Mouse (Mus musculus) forebrain, embryonic 16.5 days (tissue): ENCODE measurements around the gene Stx6. TPM values are rescaled to one million over a fixed set of nuclear protein-coding genes. Genes with fewer than 3 reads are reported as not detected.

Experiments
- ATAC-seq: fragments of 200-750 bp; cut with Nextera tagmentation; 2 replicates; pipeline ENCODE4 v1.8.0; 2017; ENCODE audit warnings: mild to moderate bottlenecking, moderate library complexity
- H3K27ac ChIP-seq: fragments of 300-500 bp; sonication (generic); 2 replicates; pipeline ENCODE4 v1.5.1; 2014; ENCODE audit warnings: low read length, control low read depth
- H3K27me3 ChIP-seq: fragments of 300-500 bp; sonication (generic); replicated peaks from 2 replicates; pipeline ENCODE4 v1.6.1; 2014; ENCODE audit warnings: low read length; ENCODE audit not compliant: control insufficient read depth, insufficient read depth
- H3K36me3 ChIP-seq: fragments of 300-500 bp; sonication (generic); 2 replicates; pipeline ENCODE4 v1.6.1; 2014; ENCODE audit not compliant: control insufficient read depth, insufficient read depth
- H3K4me1 ChIP-seq: fragments of 300-500 bp; sonication (generic); replicated peaks from 2 replicates; pipeline ENCODE4 v1.6.1; 2014; ENCODE audit warnings: low read length; ENCODE audit not compliant: control insufficient read depth, insufficient read depth
- H3K4me2 ChIP-seq: fragments of 300-500 bp; sonication (generic); 2 replicates; pipeline ENCODE4 v1.6.1; 2014; ENCODE audit warnings: mild to moderate bottlenecking, low read length, control low read depth
- H3K4me3 ChIP-seq: fragments of 300-500 bp; sonication (generic); replicated peaks from 2 replicates; pipeline ENCODE4 v1.5.1; 2014; ENCODE audit warnings: mild to moderate bottlenecking, low read length, control low read depth
- H3K9ac ChIP-seq: fragments of 300-500 bp; sonication (generic); replicated peaks from 2 replicates; pipeline ENCODE4 v1.6.1; 2014; ENCODE audit warnings: low read depth, low read length, control low read depth
- H3K9me3 ChIP-seq: fragments of 300-500 bp; sonication (generic); 2 replicates; pipeline ENCODE4 v1.6.1; 2016; ENCODE audit warnings: low read length; ENCODE audit not compliant: control insufficient read depth
- WGBS: fragments of 180-500 bp; shearing (Covaris S2); extraction: QIAGEN DNeasy Blood & Tissue Kit; methylation state at CpG from one replicate; pipeline ENCODE4 v1.1.7; 2014; 5-methylcytosine and 5-hydroxymethylcytosine counted together
- polyA plus RNA-seq: library from polyadenylated mRNA; unstranded; fragments of >200 nt; fragmentation: Nextera tagmentation; extraction: Ambion mirVana; gene quantifications from 2 replicates; pipeline ENCODE4 v1.2.1, GENCODE M21; 2015

Gene Stx6
- polyA plus RNA-seq, 1 experiment from 2014 or later: 125 TPM

DNA sequence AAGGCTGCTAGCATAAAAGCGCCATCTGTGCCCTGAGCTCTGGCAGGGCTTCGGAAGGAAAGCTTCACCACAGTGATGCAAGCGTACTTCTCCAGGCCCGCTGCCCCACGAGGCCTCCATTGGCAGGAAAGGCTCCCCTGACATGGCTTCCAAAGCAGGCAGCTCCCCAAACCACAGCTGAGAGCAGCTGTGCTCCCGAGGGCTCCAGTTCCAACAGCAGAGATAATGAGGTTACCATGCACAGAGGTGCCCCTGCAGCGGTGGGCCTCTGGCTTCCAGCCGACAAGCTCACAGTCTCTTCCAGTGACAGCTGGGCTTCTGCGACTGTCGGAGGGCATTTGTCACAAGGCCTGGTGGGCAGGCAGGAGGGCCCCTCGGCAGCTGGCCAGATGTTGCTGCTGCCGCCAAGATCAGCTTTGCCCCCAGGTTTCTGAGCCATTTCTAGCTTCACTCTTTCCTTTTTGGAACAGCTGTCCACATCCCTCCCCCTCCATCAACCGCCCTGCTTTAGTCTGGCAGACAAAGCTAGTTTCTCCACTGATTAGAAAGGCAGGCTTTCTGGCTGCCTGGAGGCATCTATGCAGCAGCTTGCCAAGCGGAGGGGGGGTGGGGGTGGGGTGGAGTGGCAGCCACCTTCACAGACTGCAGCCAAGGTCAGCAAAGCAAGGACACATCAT lies 75.6 kb downstream of the Stx6 start:
- peak overlapping the region; percentile 41 for H3K9ac ChIP-seq
- peak; percentile 65 for ATAC-seq
- peak overlapping the region; percentile 19; the same call in 1 of the 2 replicates for H3K4me2 ChIP-seq
- H3K36me3 ChIP-seq: no peaks in the 10 kb centered on the region
- H3K27me3 ChIP-seq: no peaks in the 10 kb centered on the region
- peak overlapping the region; percentile 94 for H3K27ac ChIP-seq
- no peaks in the 10 kb centered on the region for H3K9me3 ChIP-seq
- 5% methylated on average over 14 of the region's 14 CpGs for WGBS
- H3K4me1 ChIP-seq: peaks cover 62% of the 10 kb centered on the region
- no peak overlapping the region for H3K4me3 ChIP-seq

DNA sequence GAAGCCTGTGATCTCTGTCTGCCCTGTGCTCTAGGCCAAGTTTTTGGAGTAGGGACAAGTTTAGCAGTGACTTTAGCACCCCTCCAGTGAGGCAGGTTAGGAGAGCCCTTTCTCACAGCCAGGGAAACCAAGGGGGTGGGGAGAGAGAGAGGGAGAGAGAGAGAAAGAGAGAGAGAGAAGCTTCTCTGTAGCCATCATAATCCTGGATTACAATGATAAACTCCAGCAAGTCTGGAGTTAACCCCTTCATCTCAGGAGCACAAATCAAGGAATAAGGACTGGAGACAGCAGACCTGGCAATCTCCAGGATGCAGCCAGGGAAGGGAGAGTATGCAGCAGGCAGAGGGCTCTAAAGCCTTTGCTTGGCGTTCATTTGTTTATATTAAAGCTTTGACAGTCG lies 77.1 kb downstream of the Stx6 start:
- 18% methylated on average over 2 of the region's 2 CpGs for WGBS
- no peak for ATAC-seq
- Histone ChIP-seq H3K9ac (no peak overlapping the region; the same call in 1 of the 2 replicates), H3K27ac (no peak overlapping the region), H3K4me1 (peaks cover 53% of the 10 kb centered on the region), H3K9me3 (no peaks in the 10 kb centered on the region), H3K4me2 (no peak overlapping the region), H3K27me3 (no peaks in the 10 kb centered on the region), H3K4me3 (no peak overlapping the region), H3K36me3 (no peaks in the 10 kb centered on the region)

GRCm38 (mm10) chr1:155236306-155237024 lies 78.0 kb downstream of the Stx6 start:
- Histone ChIP-seq H3K4me1 (peaks cover 53% of the 10 kb centered on the region), H3K9ac (no peak overlapping the region), H3K27me3 (no peaks in the 10 kb centered on the region), H3K27ac (no peak overlapping the region), H3K4me2 (no peak overlapping the region), H3K36me3 (no peaks in the 10 kb centered on the region), H3K4me3 (no peak overlapping the region), H3K9me3 (no peaks in the 10 kb centered on the region)
- ATAC-seq: no peak
- 36% methylated on average over 13 of the region's 13 CpGs for WGBS

DNA sequence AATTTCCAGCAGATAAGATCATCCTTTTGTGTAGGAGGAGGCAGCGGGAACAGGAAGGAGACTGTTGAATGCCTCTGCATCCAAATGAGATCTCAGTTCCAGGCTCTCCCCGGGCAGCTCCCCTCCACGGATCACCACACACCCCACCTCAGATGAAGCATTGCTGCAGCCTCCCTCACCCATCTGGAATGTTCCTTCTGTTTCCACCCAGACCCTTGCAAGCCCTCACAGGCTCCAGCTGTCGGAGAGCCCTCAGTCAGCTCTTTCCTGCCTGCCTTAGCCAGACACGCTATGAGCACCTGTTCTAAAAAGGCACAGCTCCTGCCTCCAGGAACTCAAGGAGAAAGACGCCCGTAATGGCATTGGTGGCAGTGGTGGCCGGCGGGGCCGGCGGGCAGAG lies 78.9 kb downstream of the Stx6 start:
- Histone ChIP-seq H3K4me2 (no peak overlapping the region), H3K9me3 (no peaks in the 10 kb centered on the region), H3K36me3 (no peaks in the 10 kb centered on the region), H3K4me1 (peaks cover 50% of the 10 kb centered on the region), H3K27ac (no peak overlapping the region), H3K9ac (no peak overlapping the region), H3K4me3 (no peak overlapping the region), H3K27me3 (no peaks in the 10 kb centered on the region)
- 71% methylated on average over 11 of the region's 11 CpGs for WGBS
- ATAC-seq: no peak

- Histone ChIP-seq H3K4me2 (no peak overlapping the region), H3K27me3 (no peaks in the 10 kb centered on the region), H3K36me3 (no peaks in the 10 kb centered on the region), H3K9ac (no peak overlapping the region), H3K4me1 (peaks cover 44% of the 10 kb centered on the region), H3K9me3 (no peaks in the 10 kb centered on the region), H3K4me3 (no peak overlapping the region), H3K27ac (no peak overlapping the region)
- 90% methylated on average over 5 of the region's 5 CpGs for WGBS
- ATAC-seq: no peak
Measured at GRCm38 (mm10) chr1:155238126-155238525, 79.6 kb downstream of the Stx6 start.

DNA sequence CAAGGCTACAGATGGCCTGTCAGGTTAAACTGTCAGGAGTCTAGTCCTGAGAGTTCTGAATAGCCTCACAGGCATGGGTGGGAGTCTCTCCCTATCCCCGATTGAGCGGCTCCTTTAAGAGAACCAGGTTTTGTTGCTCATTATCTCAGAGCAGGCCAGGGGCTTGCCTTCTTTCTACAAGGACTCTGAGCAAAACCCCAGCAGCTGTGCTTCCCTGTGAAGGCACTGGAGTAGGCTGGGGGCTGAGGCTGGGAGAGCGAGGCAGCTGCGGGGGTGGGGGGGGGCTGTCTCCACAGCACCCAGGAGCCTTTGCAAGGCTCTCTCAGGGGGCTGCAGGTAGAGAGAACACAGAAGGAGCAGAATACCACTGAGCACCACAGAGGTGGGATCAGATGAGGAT lies 80.7 kb downstream of the Stx6 start:
- Histone ChIP-seq H3K4me3 (no peak overlapping the region), H3K9me3 (no peaks in the 10 kb centered on the region), H3K9ac (no peak overlapping the region), H3K4me1 (peaks cover 38% of the 10 kb centered on the region), H3K27ac (no peak overlapping the region), H3K4me2 (no peak overlapping the region), H3K27me3 (no peaks in the 10 kb centered on the region), H3K36me3 (no peaks in the 10 kb centered on the region)
- 44% methylated on average over 4 of the region's 4 CpGs for WGBS
- ATAC-seq: no peak

- Histone ChIP-seq H3K4me3 (no peak overlapping the region), H3K9me3 (no peaks in the 10 kb centered on the region), H3K36me3 (no peaks in the 10 kb centered on the region), H3K4me2 (no peak overlapping the region), H3K9ac (no peak overlapping the region), H3K27ac (no peak overlapping the region), H3K4me1 (peaks cover 37% of the 10 kb centered on the region), H3K27me3 (peaks cover 2% of the 10 kb centered on the region; the same call in 1 of the 2 replicates)
- ATAC-seq: no peak
- WGBS: 83% methylated on average over 6 of the region's 6 CpGs
Measured at GRCm38 (mm10) chr1:155239962-155240717, 81.6 kb downstream of the Stx6 start.

DNA sequence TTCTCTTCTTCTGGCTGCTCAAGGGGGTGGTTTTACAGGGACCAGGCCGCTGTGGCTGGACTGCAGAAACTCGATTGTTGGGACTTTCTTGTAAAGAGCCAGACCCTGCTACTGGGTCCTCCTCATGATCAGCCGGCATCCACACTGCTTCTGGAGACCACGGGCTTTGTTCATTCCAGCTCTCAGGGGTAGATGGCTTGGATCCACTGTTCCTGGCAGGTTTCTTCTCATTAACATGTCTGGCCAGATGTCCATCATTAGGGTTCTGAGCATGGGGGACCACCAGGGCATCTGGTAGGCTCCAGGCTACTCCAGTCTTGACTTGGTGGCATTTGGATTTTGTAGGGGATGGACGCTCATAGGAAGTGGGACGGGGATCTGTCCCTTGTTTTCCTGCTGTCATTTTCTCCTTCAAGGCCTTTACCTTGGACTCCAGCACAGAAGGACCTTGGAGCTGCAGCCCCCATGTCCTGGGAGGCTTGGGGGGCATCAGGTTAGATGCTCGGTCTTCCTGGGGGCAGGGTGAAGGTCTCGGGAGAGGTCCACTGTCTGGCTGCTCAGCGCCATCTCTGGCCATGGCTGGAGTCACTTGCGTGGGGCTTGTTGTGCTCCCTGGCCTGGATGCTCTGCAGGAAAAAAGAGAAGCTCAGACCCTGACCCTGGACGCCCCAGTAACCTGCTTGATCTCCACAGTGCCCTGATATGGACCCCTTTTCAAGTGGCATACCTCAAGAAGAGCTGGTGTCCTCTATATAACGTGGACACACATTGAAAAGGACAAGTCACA lies 83.4 kb downstream of the Stx6 start:
- H3K4me1 ChIP-seq: peaks cover 23% of the 10 kb centered on the region
- ATAC-seq: no peak
- 79% methylated on average over 12 of the region's 12 CpGs for WGBS
- no peaks in the 10 kb centered on the region for H3K36me3 ChIP-seq
- H3K9ac ChIP-seq: no peak overlapping the region
- peaks cover 4% of the 10 kb centered on the region; the same call in 1 of the 2 replicates for H3K27me3 ChIP-seq
- H3K4me2 ChIP-seq: no peak overlapping the region
- no peaks in the 10 kb centered on the region for H3K9me3 ChIP-seq
- no peak overlapping the region for H3K4me3 ChIP-seq
- no peak overlapping the region for H3K27ac ChIP-seq

GRCm38 (mm10) chr1:155242488-155242745 lies 83.9 kb downstream of the Stx6 start:
- 54% methylated on average over 1 of the region's 1 CpGs for WGBS
- H3K9me3 ChIP-seq: no peaks in the 10 kb centered on the region
- H3K4me1 ChIP-seq: peaks cover 18% of the 10 kb centered on the region
- H3K4me3 ChIP-seq: no peak overlapping the region
- no peak overlapping the region for H3K27ac ChIP-seq
- H3K9ac ChIP-seq: no peak overlapping the region
- peaks cover 4% of the 10 kb centered on the region; the same call in 1 of the 2 replicates for H3K27me3 ChIP-seq
- H3K36me3 ChIP-seq: no peaks in the 10 kb centered on the region
- H3K4me2 ChIP-seq: no peak overlapping the region
- ATAC-seq: no peak
